Mouse (Mus musculus): ENCODE measurements around the gene Bicral. TPM values are rescaled to one million over a fixed set of nuclear protein-coding genes. Genes with fewer than 3 reads are reported as not detected.

The Bicral gene
- polyA plus RNA-seq, 1 experiment: 35.9 TPM

GRCm38 (mm10) chr17:46820628-46821027 lies 37.7 kb downstream of the Bicral start:
- 62% methylated on average over 7 of the region's 7 CpGs for WGBS
- TF ChIP-seq POLR2A (IDR thresholded peaks at IDR 0.05; ENCODE audit: borderline replicate concordance, insufficient read depth, low read length): no peak
- TF ChIP-seq CTCF (IDR thresholded peaks at IDR 0.05; ENCODE audit: borderline replicate concordance, insufficient read depth, low read depth, low read length): no peak
- DNase-seq: peak; percentile 25 to 37

GRCm38 (mm10) chr17:46817734-46818158 lies 40.5 kb downstream of the Bicral start:
- Histone ChIP-seq H3K27me3 (ENCODE audit: control insufficient read depth, insufficient read depth, low read length) (no peaks in the 10 kb centered on the region), H3K27ac (ENCODE audit: insufficient read depth, low read length) (no peak overlapping the region), H3K4me3 (replicated peaks; ENCODE audit: insufficient read depth, low read depth, low read length) (no peak overlapping the region), H3K4me1 (ENCODE audit: control insufficient read depth, insufficient read depth, low read length) (peaks cover 7% of the 10 kb centered on the region; the same call in 1 of the 2 replicates)
- WGBS: 90% methylated on average over 12 of the region's 12 CpGs
- no peak for TF ChIP-seq CTCF (IDR thresholded peaks at IDR 0.05; ENCODE audit: borderline replicate concordance, insufficient read depth, low read depth, low read length)
- TF ChIP-seq POLR2A (IDR thresholded peaks at IDR 0.05; ENCODE audit: borderline replicate concordance, insufficient read depth, low read length): no peak
- DNase-seq: no peak

More at GRCm38 (mm10) chr17:46820628-46821027, 37.7 kb downstream of the Bicral start:
- H3K4me3 ChIP-seq (replicated peaks; ENCODE audit: insufficient read depth, low read depth, low read length): no peak overlapping the region
- peaks cover 7% of the 10 kb centered on the region; the same call in 1 of the 2 replicates for H3K4me1 ChIP-seq (ENCODE audit: control insufficient read depth, insufficient read depth, low read length)
- no peaks in the 10 kb centered on the region for H3K27me3 ChIP-seq (ENCODE audit: control insufficient read depth, insufficient read depth, low read length)
- no peak overlapping the region for H3K27ac ChIP-seq (ENCODE audit: insufficient read depth, low read length)

GRCm38 (mm10) chr17:46816306-46816705 lies 42.0 kb downstream of the Bicral start:
- TF ChIP-seq CTCF (IDR thresholded peaks at IDR 0.05; ENCODE audit: borderline replicate concordance, insufficient read depth, low read depth, low read length) (no peak), POLR2A (IDR thresholded peaks at IDR 0.05; ENCODE audit: borderline replicate concordance, insufficient read depth, low read length) (no peak)

GRCm38 (mm10) chr17:46814497-46814896 lies 43.8 kb downstream of the Bicral start:
- 91% methylated on average over 6 of the region's 6 CpGs for WGBS

More at GRCm38 (mm10) chr17:46816306-46816705, 42.0 kb downstream of the Bicral start:
- H3K27me3 ChIP-seq (ENCODE audit: control insufficient read depth, insufficient read depth, low read length): no peaks in the 10 kb centered on the region
- no peak overlapping the region for H3K4me3 ChIP-seq (replicated peaks; ENCODE audit: insufficient read depth, low read depth, low read length)
- no peak overlapping the region for H3K27ac ChIP-seq (ENCODE audit: insufficient read depth, low read length)
- H3K4me1 ChIP-seq (ENCODE audit: control insufficient read depth, insufficient read depth, low read length): peaks cover 7% of the 10 kb centered on the region; the same call in 1 of the 2 replicates
- WGBS: 69% methylated on average over 13 of the region's 13 CpGs
- no peak for DNase-seq

GRCm38 (mm10) chr17:46813637-46814036 lies 44.6 kb downstream of the Bicral start:
- TF ChIP-seq POLR2A (IDR thresholded peaks at IDR 0.05; ENCODE audit: borderline replicate concordance, insufficient read depth, low read length) (no peak), CTCF (IDR thresholded peaks at IDR 0.05; ENCODE audit: borderline replicate concordance, insufficient read depth, low read depth, low read length) (no peak)
- 89% methylated on average over 8 of the region's 8 CpGs for WGBS
- H3K27ac ChIP-seq (ENCODE audit: insufficient read depth, low read length): no peak overlapping the region

More at GRCm38 (mm10) chr17:46814497-46814896, 43.8 kb downstream of the Bicral start:
- H3K27ac ChIP-seq (ENCODE audit: insufficient read depth, low read length): no peak overlapping the region
- TF ChIP-seq POLR2A (IDR thresholded peaks at IDR 0.05; ENCODE audit: borderline replicate concordance, insufficient read depth, low read length) (no peak), CTCF (IDR thresholded peaks at IDR 0.05; ENCODE audit: borderline replicate concordance, insufficient read depth, low read depth, low read length) (no peak)
- no peak for DNase-seq
- H3K27me3 ChIP-seq (ENCODE audit: control insufficient read depth, insufficient read depth, low read length): no peaks in the 10 kb centered on the region
- no peaks in the 10 kb centered on the region for H3K4me1 ChIP-seq (ENCODE audit: control insufficient read depth, insufficient read depth, low read length)
- no peak overlapping the region for H3K4me3 ChIP-seq (replicated peaks; ENCODE audit: insufficient read depth, low read depth, low read length)

GRCm38 (mm10) chr17:46812442-46812841 lies 45.8 kb downstream of the Bicral start:
- Histone ChIP-seq H3K27ac (ENCODE audit: insufficient read depth, low read length) (no peak overlapping the region), H3K4me3 (replicated peaks; ENCODE audit: insufficient read depth, low read depth, low read length) (no peak overlapping the region), H3K27me3 (ENCODE audit: control insufficient read depth, insufficient read depth, low read length) (no peaks in the 10 kb centered on the region), H3K4me1 (ENCODE audit: control insufficient read depth, insufficient read depth, low read length) (no peaks in the 10 kb centered on the region)
- DNase-seq: no peak
- WGBS: 88% methylated on average over 1 of the region's 1 CpGs
- no peak for TF ChIP-seq CTCF (IDR thresholded peaks at IDR 0.05; ENCODE audit: borderline replicate concordance, insufficient read depth, low read depth, low read length)
- no peak for TF ChIP-seq POLR2A (IDR thresholded peaks at IDR 0.05; ENCODE audit: borderline replicate concordance, insufficient read depth, low read length)

More at GRCm38 (mm10) chr17:46813637-46814036, 44.6 kb downstream of the Bicral start:
- no peaks in the 10 kb centered on the region for H3K27me3 ChIP-seq (ENCODE audit: control insufficient read depth, insufficient read depth, low read length)
- H3K4me3 ChIP-seq (replicated peaks; ENCODE audit: insufficient read depth, low read depth, low read length): no peak overlapping the region
- H3K4me1 ChIP-seq (ENCODE audit: control insufficient read depth, insufficient read depth, low read length): no peaks in the 10 kb centered on the region
- no peak for DNase-seq

GRCm38 (mm10) chr17:46810672-46811071 lies 47.6 kb downstream of the Bicral start:
- 64% methylated on average over 3 of the region's 3 CpGs for WGBS
- TF ChIP-seq POLR2A (IDR thresholded peaks at IDR 0.05; ENCODE audit: borderline replicate concordance, insufficient read depth, low read length): no peak
- no peak for TF ChIP-seq CTCF (IDR thresholded peaks at IDR 0.05; ENCODE audit: borderline replicate concordance, insufficient read depth, low read depth, low read length)
- no peak overlapping the region for H3K4me3 ChIP-seq (replicated peaks; ENCODE audit: insufficient read depth, low read depth, low read length)
- H3K27me3 ChIP-seq (ENCODE audit: control insufficient read depth, insufficient read depth, low read length): no peaks in the 10 kb centered on the region
- DNase-seq: no peak
- H3K27ac ChIP-seq (ENCODE audit: insufficient read depth, low read length): no peak overlapping the region
- H3K4me1 ChIP-seq (ENCODE audit: control insufficient read depth, insufficient read depth, low read length): no peaks in the 10 kb centered on the region

- 77% methylated on average over 6 of the region's 6 CpGs for WGBS
- H3K27me3 ChIP-seq (ENCODE audit: control insufficient read depth, insufficient read depth, low read length): no peaks in the 10 kb centered on the region
- H3K4me1 ChIP-seq (ENCODE audit: control insufficient read depth, insufficient read depth, low read length): no peaks in the 10 kb centered on the region
- DNase-seq: no peak
- no peak for TF ChIP-seq CTCF (IDR thresholded peaks at IDR 0.05; ENCODE audit: borderline replicate concordance, insufficient read depth, low read depth, low read length)
- no peak for TF ChIP-seq POLR2A (IDR thresholded peaks at IDR 0.05; ENCODE audit: borderline replicate concordance, insufficient read depth, low read length)
- no peak overlapping the region for H3K4me3 ChIP-seq (replicated peaks; ENCODE audit: insufficient read depth, low read depth, low read length)
- H3K27ac ChIP-seq (ENCODE audit: insufficient read depth, low read length): no peak overlapping the region
Measured at GRCm38 (mm10) chr17:46809131-46809830, 49.0 kb downstream of the Bicral start.

Measured in cerebellum, adult 2 months (tissue).